Mouse (Mus musculus) forebrain, postnatal 0 days (tissue): ENCODE data around the gene Gadd45b. TPM values are rescaled to one million over a fixed set of nuclear protein-coding genes. Genes with fewer than 3 reads are reported as not detected.

Experiments
- ATAC-seq: fragments of 200-750 bp; cut with Nextera tagmentation; 2 replicates; pipeline ENCODE4 v1.8.0; 2017; ENCODE audit warnings: mild to moderate bottlenecking, moderate library complexity
- DNase-seq: peaks from one replicate; pipeline ENCODE4 v3.0.0-alpha.2; 2015
- H3K27ac ChIP-seq: fragments of 300-500 bp; sonication (generic); 2 replicates; pipeline ENCODE4 v1.5.1; 2014; ENCODE audit warnings: low read depth, mild to moderate bottlenecking, antibody characterized with exemption, low read length, moderate library complexity, mixed read lengths
- H3K27me3 ChIP-seq: fragments of 300-500 bp; sonication (generic); 2 replicates; pipeline ENCODE4 v1.6.1; 2014; ENCODE audit warnings: mild to moderate bottlenecking, low read length, mixed read lengths; ENCODE audit not compliant: insufficient read depth
- H3K36me3 ChIP-seq: fragments of 300-500 bp; sonication (generic); 2 replicates; pipeline ENCODE4 v1.6.1; 2014; ENCODE audit warnings: mild to moderate bottlenecking, moderate library complexity; ENCODE audit not compliant: insufficient read depth
- H3K4me1 ChIP-seq: fragments of 300-500 bp; sonication (generic); 2 replicates; pipeline ENCODE4 v1.6.1; 2014; ENCODE audit warnings: antibody characterized with exemption; ENCODE audit not compliant: insufficient read depth
- H3K4me2 ChIP-seq: fragments of 300-500 bp; sonication (generic); 2 replicates; pipeline ENCODE4 v1.6.1; 2014; ENCODE audit warnings: low read depth, mild to moderate bottlenecking, moderate library complexity
- H3K4me3 ChIP-seq: fragments of 300-500 bp; sonication (generic); 2 replicates; pipeline ENCODE4 v1.5.1; 2014; ENCODE audit warnings: low read depth, low read length, mixed read lengths
- H3K9ac ChIP-seq: fragments of 300-500 bp; sonication (generic); 2 replicates; pipeline ENCODE4 v1.6.1; 2014; ENCODE audit warnings: mild to moderate bottlenecking
- H3K9me3 ChIP-seq: fragments of 300-500 bp; sonication (generic); 2 replicates; pipeline ENCODE4 v1.6.1; 2016; ENCODE audit warnings: low read length
- CTCF ChIP-seq: sonication (generic); IDR thresholded peaks from 2 replicates; pipeline ENCODE4 v1.5.1; 2016; ENCODE audit warnings: antibody characterized with exemption, control low read depth, low read depth
- WGBS: fragments of 180-500 bp; shearing (Covaris S2); extraction: QIAGEN DNeasy Blood & Tissue Kit; methylation state at CpG from one replicate; pipeline ENCODE4 v1.1.7; 2014; 5-methylcytosine and 5-hydroxymethylcytosine counted together
- polyA plus RNA-seq: library from polyadenylated mRNA; unstranded; fragments of >200 nt; fragmentation: Nextera tagmentation; extraction: Ambion mirVana; gene quantifications from 2 replicates; pipeline ENCODE4 v1.2.1, GENCODE M21; 2015
- total RNA-seq: library from RNA; depleted of rRNA; stranded (reverse); fragments of >200 nt; gene quantifications from 2 replicates; pipeline ENCODE4 v1.2.3, GENCODE M21; 2014

Gene Gadd45b
- total and polyA plus RNA-seq, 2 experiments from 2014 or later = 5.0 to 7.7 TPM

GRCm38 (mm10) chr10:80950314-80950713 is 20.4 kb downstream of the Gadd45b start:
- Histone ChIP-seq H3K4me2 (no peak overlapping the region), H3K9ac (no peak overlapping the region), H3K27ac (no peak overlapping the region), H3K27me3 (no peaks in the 10 kb centered on the region), H3K4me1 (no peaks in the 10 kb centered on the region), H3K9me3 (no peaks in the 10 kb centered on the region), H3K4me3 (no peak overlapping the region), H3K36me3 (no peaks in the 10 kb centered on the region)
- no peak for ATAC-seq
- WGBS = 31% methylated on average over 5 of the region's 5 CpGs
- no peak for TF ChIP-seq CTCF
- no peak for DNase-seq

- Histone ChIP-seq H3K4me3 (no peak overlapping the region), H3K27ac (no peak overlapping the region)
- no peak for TF ChIP-seq CTCF
These were observed 22.0 kb downstream of the Gadd45b start for GRCm38 (mm10) chr10:80951761-80952390.

GRCm38 (mm10) chr10:80952449-80952848 is 22.6 kb downstream of the Gadd45b start:
- TF ChIP-seq CTCF = no peak
- H3K9me3 ChIP-seq = no peaks in the 10 kb centered on the region
- H3K27ac ChIP-seq = no peak overlapping the region
- no peaks in the 10 kb centered on the region for H3K4me1 ChIP-seq
- H3K36me3 ChIP-seq = no peaks in the 10 kb centered on the region
- DNase-seq (no peak), ATAC-seq (no peak)
- no peaks in the 10 kb centered on the region for H3K27me3 ChIP-seq
- no peak overlapping the region for H3K4me2 ChIP-seq
- H3K4me3 ChIP-seq = no peak overlapping the region
- H3K9ac ChIP-seq = no peak overlapping the region
- WGBS = 79% methylated on average over 15 of the region's 15 CpGs

More at GRCm38 (mm10) chr10:80951761-80952390, 22.0 kb downstream of the Gadd45b start:
- no peaks in the 10 kb centered on the region for H3K4me1 ChIP-seq
- H3K4me2 ChIP-seq = no peak overlapping the region
- DNase-seq (no peak), ATAC-seq (no peak)
- no peaks in the 10 kb centered on the region for H3K27me3 ChIP-seq
- no peaks in the 10 kb centered on the region for H3K36me3 ChIP-seq
- H3K9ac ChIP-seq = no peak overlapping the region
- 77% methylated on average over 10 of the region's 10 CpGs for WGBS
- no peaks in the 10 kb centered on the region for H3K9me3 ChIP-seq

- 69% methylated on average over 13 of the region's 13 CpGs for WGBS
- Histone ChIP-seq H3K4me2 (no peak overlapping the region), H3K27ac (no peak overlapping the region), H3K4me1 (no peaks in the 10 kb centered on the region), H3K4me3 (no peak overlapping the region), H3K36me3 (no peaks in the 10 kb centered on the region), H3K9me3 (no peaks in the 10 kb centered on the region), H3K27me3 (no peaks in the 10 kb centered on the region), H3K9ac (no peak overlapping the region)
- no peak for TF ChIP-seq CTCF
- DNase-seq = no peak
- no peak for ATAC-seq
These were observed 24.5 kb downstream of the Gadd45b start for GRCm38 (mm10) chr10:80954415-80954814.

- H3K9me3 ChIP-seq = no peaks in the 10 kb centered on the region
- no peak overlapping the region for H3K27ac ChIP-seq
- no peaks in the 10 kb centered on the region for H3K36me3 ChIP-seq
- H3K27me3 ChIP-seq = no peaks in the 10 kb centered on the region
- no peak overlapping the region for H3K4me3 ChIP-seq
- WGBS = 63% methylated on average over 6 of the region's 6 CpGs
- H3K9ac ChIP-seq = no peak overlapping the region
- no peak for DNase-seq
- no peaks in the 10 kb centered on the region for H3K4me1 ChIP-seq
- H3K4me2 ChIP-seq = no peak overlapping the region
- ATAC-seq = no peak
- TF ChIP-seq CTCF = no peak
These were observed 25.0 kb downstream of the Gadd45b start for GRCm38 (mm10) chr10:80954843-80955242.

GRCm38 (mm10) chr10:80955536-80955935 is 25.7 kb downstream of the Gadd45b start:
- Histone ChIP-seq H3K27ac (0 out of 2 replicates have a peak overlapping the region, but pooled peaks have one; percentile 45), H3K4me1 (no peaks in the 10 kb centered on the region), H3K9me3 (no peaks in the 10 kb centered on the region), H3K36me3 (no peaks in the 10 kb centered on the region), H3K9ac (no peak overlapping the region), H3K4me2 (no peak overlapping the region), H3K27me3 (no peaks in the 10 kb centered on the region), H3K4me3 (no peak overlapping the region)
- peak; percentile 83 for TF ChIP-seq CTCF
- WGBS = 25% methylated on average over 9 of the region's 9 CpGs
- ATAC-seq = peak; percentile 82; the same call in 1 of the 2 replicates
- DNase-seq = peak; percentile 76

- Histone ChIP-seq H3K27me3 (no peaks in the 10 kb centered on the region), H3K4me1 (no peaks in the 10 kb centered on the region), H3K27ac (peak overlapping the region; percentile 45; the same call in 1 of the 2 replicates), H3K9ac (no peak overlapping the region), H3K4me3 (no peak overlapping the region), H3K36me3 (no peaks in the 10 kb centered on the region), H3K9me3 (no peaks in the 10 kb centered on the region), H3K4me2 (no peak overlapping the region)
- ATAC-seq (no peak), DNase-seq (no peak)
- WGBS = 95% methylated on average over 8 of the region's 8 CpGs
- no peak for TF ChIP-seq CTCF
These were observed 26.5 kb downstream of the Gadd45b start for GRCm38 (mm10) chr10:80956385-80956784.
